Comparison of ENCODE assay signal across 8 mouse cellular contexts in genomic region chr14:20672990-20673389, GRCm38 (mm10). TPM values are rescaled to one million over a fixed set of nuclear protein-coding genes. Genes with fewer than 3 reads are reported as not detected.
DNase-seq lines count a peak whose midpoint lies in the region; ATAC-seq lines count a peak whose summit lies in the region.

No protein-coding gene starts in this region.

- no peaks in the 10 kb centered on the region for H3K4me1 ChIP-seq in neural tube, embryonic 11.5 days (ENCODE audit: control insufficient read depth, insufficient read depth, low read length)
- peaks cover 10% of the 10 kb centered on the region for H3K4me1 ChIP-seq in embryonic facial prominence, embryonic 12.5 days
- no peaks in the 10 kb centered on the region; the same call in 1 of the 2 replicates for H3K4me1 ChIP-seq in limb, embryonic 11.5 days (ENCODE audit: control insufficient read depth, insufficient read depth, low read length)

- no peak overlapping the region for H3K4me3 ChIP-seq in neural tube, embryonic 11.5 days (ENCODE audit: low read depth, low read length)
- H3K4me3 ChIP-seq in embryonic facial prominence, embryonic 12.5 days: no peak overlapping the region
- H3K4me3 ChIP-seq in limb, embryonic 11.5 days (ENCODE audit: low read depth, low read length): no peak overlapping the region

- DNase-seq in cerebellum, postnatal 10 days: peak; percentile 53 to 72
- DNase-seq in cerebellum, adult 9-11 months: no peak
- DNase-seq in neural tube, embryonic 11.5 days (ENCODE audit: low spot score): peak; percentile 47
- no peak for DNase-seq in neural tube, embryonic 10.5 days (ENCODE audit: extremely low spot score, low spot score)
- DNase-seq in limb, embryonic 11.5 days (ENCODE audit: low spot score): peak; percentile 59
- peak; percentile 60 for DNase-seq in retina, postnatal 1 day
- DNase-seq in urinary bladder, postnatal 10 days (ENCODE audit: low spot score): no peak

- 88% methylated on average over 2 of the region's 2 CpGs for WGBS in neural tube, embryonic 11.5 days
- 95% methylated on average over 2 of the region's 2 CpGs for WGBS in embryonic facial prominence, embryonic 12.5 days
- WGBS in limb, embryonic 11.5 days: 94% methylated on average over 2 of the region's 2 CpGs

- no peak overlapping the region for H3K9ac ChIP-seq in neural tube, embryonic 11.5 days (ENCODE audit: low read length)
- no peak overlapping the region for H3K9ac ChIP-seq in embryonic facial prominence, embryonic 12.5 days
- no peak overlapping the region for H3K9ac ChIP-seq in limb, embryonic 11.5 days (ENCODE audit: low read length)

- ATAC-seq in neural tube, embryonic 11.5 days (ENCODE audit: insufficient read depth, low FRiP score, low TSS enrichment): no peak
- ATAC-seq in embryonic facial prominence, embryonic 12.5 days (ENCODE audit: insufficient number of reproducible peaks, insufficient read depth, low FRiP score, low TSS enrichment): no peak
- no peak for ATAC-seq in limb, embryonic 11.5 days (ENCODE audit: insufficient number of reproducible peaks, low FRiP score, low TSS enrichment, low read depth)

- no peaks in the 10 kb centered on the region for H3K27me3 ChIP-seq in neural tube, embryonic 11.5 days (ENCODE audit: control insufficient read depth, insufficient read depth, low read length)
- 0 out of 2 replicates have a peak, but pooled peaks cover 2% of the 10 kb centered on the region for H3K27me3 ChIP-seq in embryonic facial prominence, embryonic 12.5 days
- no peaks in the 10 kb centered on the region for H3K27me3 ChIP-seq in limb, embryonic 11.5 days (ENCODE audit: control insufficient read depth, insufficient read depth, low read length)

- H3K27ac ChIP-seq in neural tube, embryonic 11.5 days (ENCODE audit: low read depth, low read length): no peak overlapping the region
- no peak overlapping the region for H3K27ac ChIP-seq in embryonic facial prominence, embryonic 12.5 days
- H3K27ac ChIP-seq in limb, embryonic 11.5 days (replicated peaks; ENCODE audit: low read depth, low read length): no peak overlapping the region

- H3K9me3 ChIP-seq in neural tube, embryonic 11.5 days (ENCODE audit: control insufficient read depth, low read length): no peaks in the 10 kb centered on the region
- H3K9me3 ChIP-seq in embryonic facial prominence, embryonic 12.5 days: no peaks in the 10 kb centered on the region
- no peaks in the 10 kb centered on the region for H3K9me3 ChIP-seq in limb, embryonic 11.5 days (ENCODE audit: control insufficient read depth, low read length)

- no peak overlapping the region for H3K4me2 ChIP-seq in neural tube, embryonic 11.5 days (ENCODE audit: low read depth)
- peak overlapping the region; percentile 68 for H3K4me2 ChIP-seq in embryonic facial prominence, embryonic 12.5 days (replicated peaks)
- H3K4me2 ChIP-seq in limb, embryonic 11.5 days (ENCODE audit: low read depth, severe bottlenecking): no peak overlapping the region

- peaks cover 8% of the 10 kb centered on the region for H3K36me3 ChIP-seq in neural tube, embryonic 11.5 days (ENCODE audit: control insufficient read depth, insufficient read depth, low read length)
- peaks cover 22% of the 10 kb centered on the region for H3K36me3 ChIP-seq in embryonic facial prominence, embryonic 12.5 days
- H3K36me3 ChIP-seq in limb, embryonic 11.5 days (ENCODE audit: control insufficient read depth, insufficient read depth, low read length): peaks cover 12% of the 10 kb centered on the region

RNA-seq across cellular contexts. Expression of gene Sec24c, which starts 1.1 kb away (rescaled TPM):
- polyA plus RNA-seq in neural tube, embryonic 11.5 days (2014; fragmentation: Nextera tagmentation; extraction: Ambion mirVana): 90.6 and 95.8 TPM in 2 replicates
- 97.3 and 100 TPM in 2 replicates for polyA plus RNA-seq in embryonic facial prominence, embryonic 12.5 days (2016; fragmentation: Nextera tagmentation; extraction: Ambion mirVana)
- 81.7 and 95.0 TPM in 2 replicates for polyA plus RNA-seq in limb, embryonic 11.5 days (2014; fragmentation: Nextera tagmentation; extraction: Ambion mirVana)

RNA-seq across cellular contexts. Expression of gene Synpo2l, which starts 4.8 kb away (rescaled TPM):
- 6.2 and 7.5 TPM in 2 replicates for polyA plus RNA-seq in neural tube, embryonic 11.5 days (2014; fragmentation: Nextera tagmentation; extraction: Ambion mirVana)
- polyA plus RNA-seq in embryonic facial prominence, embryonic 12.5 days (2016; fragmentation: Nextera tagmentation; extraction: Ambion mirVana): 6.7 and 8.6 TPM in 2 replicates
- polyA plus RNA-seq in limb, embryonic 11.5 days (2014; fragmentation: Nextera tagmentation; extraction: Ambion mirVana): 4.5 and 4.8 TPM in 2 replicates

RNA-seq across cellular contexts. Expression of gene Myoz1, which starts 16.6 kb away (rescaled TPM):
- polyA plus RNA-seq in neural tube, embryonic 11.5 days (2014; fragmentation: Nextera tagmentation; extraction: Ambion mirVana): 0.45 and 0.55 TPM in 2 replicates
- 0.45 and 0.63 TPM in 2 replicates for polyA plus RNA-seq in embryonic facial prominence, embryonic 12.5 days (2016; fragmentation: Nextera tagmentation; extraction: Ambion mirVana)
- 0.85 and 0.92 TPM in 2 replicates for polyA plus RNA-seq in limb, embryonic 11.5 days (2014; fragmentation: Nextera tagmentation; extraction: Ambion mirVana)

RNA-seq across cellular contexts. Expression of gene Fut11, which starts 21.8 kb away (rescaled TPM):
- 22.6 and 23.1 TPM in 2 replicates for polyA plus RNA-seq in neural tube, embryonic 11.5 days (2014; fragmentation: Nextera tagmentation; extraction: Ambion mirVana)
- 27.4 and 29.3 TPM in 2 replicates for polyA plus RNA-seq in embryonic facial prominence, embryonic 12.5 days (2016; fragmentation: Nextera tagmentation; extraction: Ambion mirVana)
- polyA plus RNA-seq in limb, embryonic 11.5 days (2014; fragmentation: Nextera tagmentation; extraction: Ambion mirVana): 18.3 and 18.8 TPM in 2 replicates

RNA-seq across cellular contexts. Expression of gene Chchd1, which starts 29.8 kb away (rescaled TPM):
- 212 and 214 TPM in 2 replicates for polyA plus RNA-seq in neural tube, embryonic 11.5 days (2014; fragmentation: Nextera tagmentation; extraction: Ambion mirVana)
- polyA plus RNA-seq in embryonic facial prominence, embryonic 12.5 days (2016; fragmentation: Nextera tagmentation; extraction: Ambion mirVana): 233 and 238 TPM in 2 replicates
- 254 and 255 TPM in 2 replicates for polyA plus RNA-seq in limb, embryonic 11.5 days (2014; fragmentation: Nextera tagmentation; extraction: Ambion mirVana)

Comparison
In these comparisons a context has a peak if more than half of its experiments do, and no peak if none do; other contexts are left out.
1. DNase-seq: peak in cerebellum, postnatal 10 days (2 of 2), neural tube, embryonic 11.5 days (single experiment), limb, embryonic 11.5 days (single experiment) and retina, postnatal 1 day (single experiment); none in cerebellum, adult 9-11 months (single experiment), neural tube, embryonic 10.5 days (single experiment) and urinary bladder, postnatal 10 days (single experiment).